23 mouse cellular contexts compared by ENCODE assay signal in the genomic region with DNA sequence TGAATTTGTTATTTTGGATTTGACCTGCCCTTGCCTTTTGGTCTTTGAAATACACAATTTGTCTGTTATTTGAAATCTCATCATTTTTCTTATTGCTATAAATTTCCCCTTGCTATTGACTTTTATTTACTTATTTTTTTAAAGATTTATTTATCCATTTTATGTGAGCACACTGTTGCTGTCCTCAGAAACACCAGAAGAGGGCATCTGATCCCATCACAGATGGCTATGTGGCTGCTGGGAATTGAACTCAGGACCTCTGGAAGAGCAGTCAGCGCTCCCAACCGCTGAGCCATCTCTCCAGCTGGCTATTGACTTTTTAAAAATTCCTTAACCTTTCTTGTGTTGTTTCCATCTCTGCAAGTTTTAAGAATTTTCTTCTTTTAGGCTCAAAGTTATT. TPM values are rescaled to one million over a fixed set of nuclear protein-coding genes. Genes with fewer than 3 reads are reported as not detected.
DNase-seq lines count a peak whose midpoint lies in the region; ATAC-seq and TF ChIP-seq lines count a peak whose summit lies in the region.
"Had no signal": no experiment of that assay in that cellular context is flagged by ENCODE, and none has a peak within 500 bp of the region (broad histone marks: within the 10 kb centered on the region; RNA-seq: fewer than 3 reads in every experiment).

No protein-coding gene starts in this region.

- WGBS in heart, adult 2 months: 88% methylated on average over 2 of the region's 2 CpGs
- WGBS in heart, embryonic 11.5 days (ENCODE audit: insufficient replicate concordance): 77% methylated on average over 2 of the region's 2 CpGs
- 83% methylated on average over 2 of the region's 2 CpGs for WGBS in small intestine, adult 2 months

- DNase-seq in heart, adult 2 months: no peak
- DNase-seq in 3T3-L1 (ENCODE audit: low read depth, low spot score) (peak; percentile 19), MEL (ENCODE audit: low read depth, low spot score) (peak; percentile 73)
- DNase-seq in thymus, adult 18-20 months: no peak
- DNase-seq in cerebellum, adult 9-10 months: no peak
- DNase-seq: adrenal gland, postnatal 10 days; cerebellum, adult 11 months; cerebellum, adult 8-10 months; cerebellum, postnatal 25 days; gastrocnemius, postnatal 36 days; heart, adult 11 months; heart, postnatal 14 days had no signal

- no peak overlapping the region for H3K4me2 ChIP-seq in heart, embryonic 11.5 days
- H3K4me2 ChIP-seq: embryonic facial prominence, embryonic 12.5 days; forebrain, embryonic 15.5 days; heart, embryonic 15.5 days; hindbrain, embryonic 13.5 days had no signal

- no peak overlapping the region for H3K4me3 ChIP-seq in heart, adult 2 months
- H3K4me3 ChIP-seq in heart, embryonic 11.5 days (ENCODE audit: low read depth, low read length): no peak overlapping the region
- no peak overlapping the region for H3K4me3 ChIP-seq in MEL (ENCODE audit: control insufficient read depth in 1 of 2, insufficient read depth in 1 of 2, low read depth in 2 of 2, low read length in 2 of 2)
- H3K4me3 ChIP-seq in small intestine, adult 2 months (ENCODE audit: low read depth, low read length): no peak overlapping the region
- H3K4me3 ChIP-seq: embryonic facial prominence, embryonic 12.5 days; forebrain, embryonic 15.5 days; heart, embryonic 10.5 days; heart, embryonic 15.5 days; hindbrain, embryonic 13.5 days had no signal

- peak; percentile 70 for TF ChIP-seq RAD21 in MEL (IDR thresholded peaks at IDR 0.05; ENCODE audit: low read depth, low read length)

- TF ChIP-seq EP300 in heart, adult 2 months (IDR thresholded peaks at IDR 0.05; ENCODE audit: insufficient read depth, low read depth, low read length): no peak
- no peak for TF ChIP-seq EP300 in MEL (IDR thresholded peaks at IDR 0.05; ENCODE audit: low read depth in 1 of 2, low read length in 2 of 2)

- peak; percentile 14 for TF ChIP-seq CTCF in heart, adult 2 months (IDR thresholded peaks at IDR 0.05)
- TF ChIP-seq CTCF in MEL (IDR thresholded peaks at IDR 0.05 in 2 of 3, conservative IDR thresholded peaks at IDR 0.05 in 1 of 3; ENCODE audit: control insufficient read depth in 1 of 3, insufficient read depth in 1 of 3, low read depth in 2 of 3, low read length in 3 of 3, poor library complexity in 1 of 3, severe bottlenecking in 1 of 3): peak; percentile 51 to 78 (median 64)
- TF ChIP-seq CTCF in small intestine, adult 2 months (IDR thresholded peaks at IDR 0.05; ENCODE audit: extremely low read depth, insufficient read length, insufficient replicate concordance, low read depth, low read length): 0 out of 2 replicates have a peak, but pooled peaks have one; percentile 11

- ATAC-seq in heart, embryonic 11.5 days (replicated peaks; ENCODE audit: insufficient number of reproducible peaks, low FRiP score, low TSS enrichment): no peak
- ATAC-seq: forebrain, embryonic 15.5 days; hindbrain, postnatal 0 days had no signal

- TF ChIP-seq POLR2A in heart, adult 2 months (IDR thresholded peaks at IDR 0.05; ENCODE audit: insufficient read depth, low read depth, low read length): no peak
- TF ChIP-seq POLR2A in MEL (IDR thresholded peaks at IDR 0.05; ENCODE audit: control insufficient read depth in 1 of 2, insufficient read depth in 1 of 2, low read depth in 1 of 2, low read length in 2 of 2, poor library complexity in 1 of 2): no peak
- TF ChIP-seq POLR2A in small intestine, adult 2 months (IDR thresholded peaks at IDR 0.05; ENCODE audit: low read depth, low read length): no peak

- H3K27ac ChIP-seq in heart, adult 2 months: no peak overlapping the region
- H3K27ac ChIP-seq in heart, embryonic 11.5 days (ENCODE audit: low read depth, low read length): no peak overlapping the region
- H3K27ac ChIP-seq in MEL (ENCODE audit: control insufficient read depth, low read depth, low read length): no peak overlapping the region
- H3K27ac ChIP-seq in small intestine, adult 2 months (ENCODE audit: insufficient read depth, low read depth, low read length): no peak overlapping the region
- H3K27ac ChIP-seq: embryonic facial prominence, embryonic 12.5 days; forebrain, embryonic 15.5 days; heart, embryonic 10.5 days; heart, embryonic 15.5 days; hindbrain, embryonic 13.5 days; hindbrain, postnatal 0 days had no signal

- H3K9me3 ChIP-seq in heart, embryonic 11.5 days (replicated peaks; ENCODE audit: control insufficient read depth, low read length): no peaks in the 10 kb centered on the region
- no peaks in the 10 kb centered on the region for H3K9me3 ChIP-seq in MEL (replicated peaks; ENCODE audit: insufficient read depth, low read length)
- H3K9me3 ChIP-seq: embryonic facial prominence, embryonic 12.5 days; forebrain, embryonic 15.5 days; heart, embryonic 10.5 days; heart, embryonic 15.5 days; hindbrain, embryonic 13.5 days had no signal

- no peaks in the 10 kb centered on the region for H3K79me2 ChIP-seq in heart, adult 2 months (replicated peaks; ENCODE audit: control insufficient read depth, insufficient read depth, low read length)
- no peaks in the 10 kb centered on the region for H3K79me2 ChIP-seq in MEL (ENCODE audit: control insufficient read depth, insufficient read depth, low read length, poor library complexity)

- H3K27me3 ChIP-seq in heart, adult 2 months (ENCODE audit: control insufficient read depth, insufficient read depth, low read length): no peaks in the 10 kb centered on the region
- no peaks in the 10 kb centered on the region for H3K27me3 ChIP-seq in heart, embryonic 11.5 days (ENCODE audit: control insufficient read depth, insufficient read depth, low read length)
- peaks cover 33 to 47% of the 10 kb centered on the region in 2 experiments for H3K27me3 ChIP-seq in MEL (ENCODE audit: control insufficient read depth in 1 of 2, insufficient read depth in 2 of 2, low read length in 2 of 2)
- H3K27me3 ChIP-seq in small intestine, adult 2 months (ENCODE audit: control insufficient read depth, insufficient read depth, low read length): peaks cover 11% of the 10 kb centered on the region
- H3K27me3 ChIP-seq: embryonic facial prominence, embryonic 12.5 days; forebrain, embryonic 15.5 days had no signal

- H3K36me3 ChIP-seq in heart, adult 2 months (ENCODE audit: control insufficient read depth, insufficient read depth, low read length): no peaks in the 10 kb centered on the region
- H3K36me3 ChIP-seq in heart, embryonic 11.5 days (ENCODE audit: control insufficient read depth, insufficient read depth, low read length): no peaks in the 10 kb centered on the region
- no peaks in the 10 kb centered on the region for H3K36me3 ChIP-seq in MEL (ENCODE audit: control insufficient read depth in 1 of 2, insufficient read depth in 2 of 2, low read length in 2 of 2)
- no peaks in the 10 kb centered on the region for H3K36me3 ChIP-seq in small intestine, adult 2 months (ENCODE audit: control insufficient read depth, insufficient read depth, low read length)
- H3K36me3 ChIP-seq: embryonic facial prominence, embryonic 12.5 days; forebrain, embryonic 15.5 days; heart, embryonic 10.5 days; heart, embryonic 15.5 days; hindbrain, embryonic 13.5 days had no signal

- no peak overlapping the region for H3K9ac ChIP-seq in heart, adult 2 months (ENCODE audit: low read depth, low read length)
- H3K9ac ChIP-seq in heart, embryonic 11.5 days (ENCODE audit: low read depth, low read length): no peak overlapping the region
- H3K9ac ChIP-seq in MEL (ENCODE audit: control insufficient read depth, low read depth, low read length, poor library complexity, severe bottlenecking): no peak overlapping the region
- H3K9ac ChIP-seq: embryonic facial prominence, embryonic 12.5 days; forebrain, embryonic 15.5 days; heart, embryonic 15.5 days; hindbrain, embryonic 13.5 days had no signal

- intact Hi-C loops in heart, adult 2 months (cut with DNase I): no loop called here

- H3K4me1 ChIP-seq in heart, adult 2 months (ENCODE audit: control insufficient read depth, insufficient read depth, low read length): no peaks in the 10 kb centered on the region
- no peaks in the 10 kb centered on the region for H3K4me1 ChIP-seq in heart, embryonic 11.5 days (ENCODE audit: control insufficient read depth, insufficient read depth, low read length)
- H3K4me1 ChIP-seq in MEL (ENCODE audit: control insufficient read depth in 1 of 2, insufficient read depth in 2 of 2, low read length in 2 of 2): no peaks in the 10 kb centered on the region
- H3K4me1 ChIP-seq in small intestine, adult 2 months (ENCODE audit: control insufficient read depth, insufficient read depth, insufficient read length, low read length): peaks cover 2% of the 10 kb centered on the region; the same call in 1 of the 2 replicates

RNA-seq across cellular contexts. Expression of a gene that starts 2.2 kb away (rescaled TPM):
- not detected for total RNA-seq in heart, adult 2 months (2021)
- polyA plus RNA-seq in heart, adult 2 months (2012; rRNA removed): not detected in 2 replicates
- 0.25 and 0.60 TPM in 2 replicates for polyA plus RNA-seq in heart, embryonic 11.5 days (2014; fragmentation: Nextera tagmentation; extraction: Ambion mirVana)
- total RNA-seq in MEL (2012; rRNA removed): 0.04 TPM in 1 of 2 replicates, not detected in the other
- not detected for polyA plus RNA-seq in MEL (2012; ENCODE audit: insufficient read depth in 1 of 2, insufficient read length in 2 of 2, low read depth in 1 of 2, low replicate concordance in 2 of 2, missing spikeins in 1 of 2)
- polyA plus RNA-seq in small intestine, adult 2 months (2012; rRNA removed): not detected in 2 replicates
- total RNA-seq: adrenal gland, postnatal 10 days; adrenal gland, postnatal 4 days; gastrocnemius, adult 8-10 months; gastrocnemius, postnatal 36 days; heart, postnatal 14 days; hematopoietic stem cell, adult 5-6 weeks had no signal

RNA-seq across cellular contexts. Expression of a gene that starts 11.5 kb away (rescaled TPM):
- total RNA-seq in heart, adult 2 months (2021): under 1 TPM in 1 of 2 experiments, not detected in 1; 0.73 TPM
- polyA plus RNA-seq in heart, adult 2 months (2012; rRNA removed): 0.26 and 0.39 TPM in 2 replicates
- 5.5 and 6.6 TPM in 2 replicates for polyA plus RNA-seq in heart, embryonic 11.5 days (2014; fragmentation: Nextera tagmentation; extraction: Ambion mirVana)
- 2.2 and 3.1 TPM in 2 replicates for total RNA-seq in MEL (2012; rRNA removed)
- 1 to 10 TPM in 1 of 2 experiments, not detected in 1; 9.9 TPM for polyA plus RNA-seq in MEL (2012; ENCODE audit: insufficient read depth in 1 of 2, insufficient read length in 2 of 2, low read depth in 1 of 2, low replicate concordance in 2 of 2, missing spikeins in 1 of 2)
- 6.8 and 7.1 TPM in 2 replicates for polyA plus RNA-seq in small intestine, adult 2 months (2012; rRNA removed)
- total RNA-seq: gastrocnemius, adult 8-10 months; gastrocnemius, postnatal 36 days; hindbrain, postnatal 0 days had no signal

RNA-seq across cellular contexts. Expression of a gene that starts 30.6 kb away (rescaled TPM):
- 10 to 100 TPM; 22.9 to 28.1 TPM for total RNA-seq in heart, adult 2 months (2021)
- 29.9 and 36.4 TPM in 2 replicates for polyA plus RNA-seq in heart, adult 2 months (2012; rRNA removed)
- polyA plus RNA-seq in heart, embryonic 11.5 days (2014; fragmentation: Nextera tagmentation; extraction: Ambion mirVana): 39.7 and 43.6 TPM in 2 replicates
- total RNA-seq in MEL (2012; rRNA removed): 107 and 117 TPM in 2 replicates
- 100 to 1,000 TPM in 1 of 2 experiments, not detected in 1; 145 TPM for polyA plus RNA-seq in MEL (2012; ENCODE audit: insufficient read depth in 1 of 2, insufficient read length in 2 of 2, low read depth in 1 of 2, low replicate concordance in 2 of 2, missing spikeins in 1 of 2)
- 12.1 and 25.6 TPM in 2 replicates for polyA plus RNA-seq in small intestine, adult 2 months (2012; rRNA removed)

RNA-seq across cellular contexts. Expression of a gene that starts 30.6 kb away (rescaled TPM):
- 1 to 10 TPM; 1.8 to 5.4 TPM for total RNA-seq in heart, adult 2 months (2021)
- 4.3 and 5.2 TPM in 2 replicates for polyA plus RNA-seq in heart, adult 2 months (2012; rRNA removed)
- 0.48 and 0.62 TPM in 2 replicates for polyA plus RNA-seq in heart, embryonic 11.5 days (2014; fragmentation: Nextera tagmentation; extraction: Ambion mirVana)
- total RNA-seq in MEL (2012; rRNA removed): 3.1 and 3.2 TPM in 2 replicates
- 1 to 10 TPM in 1 of 2 experiments, not detected in 1; 5.0 TPM for polyA plus RNA-seq in MEL (2012; ENCODE audit: insufficient read depth in 1 of 2, insufficient read length in 2 of 2, low read depth in 1 of 2, low replicate concordance in 2 of 2, missing spikeins in 1 of 2)
- 0.86 and 3.7 TPM in 2 replicates for polyA plus RNA-seq in small intestine, adult 2 months (2012; rRNA removed)

Comparison
In these comparisons a context has a peak if more than half of its experiments do, and no peak if none do; other contexts are left out.
1. DNase-seq: peak in 3T3-L1 (single experiment) and MEL (single experiment); none in heart, adult 2 months (0 of 2), thymus, adult 18-20 months (0 of 2) and cerebellum, adult 9-10 months (single experiment).
2. CTCF ChIP-seq: peak in every context shown above with its lines; median percentile 64 in MEL; 14 in heart, adult 2 months; 11 in small intestine, adult 2 months.